Mouse (Mus musculus) right cerebral cortex, postnatal 14 days (tissue): ENCODE measurements around the gene Mylk.
"Not testable (repeated sequence)": the region's sequence is repeated elsewhere in the genome, so short reads cannot be mapped to it uniquely, and the experiment has no call there.

Source experiments
- DNase-seq: peaks from one replicate; pipeline ENCODE4 v3.0.0; 2022

The Mylk gene

GRCm38 (mm10) chr16:34772445-34773032 is 27.5 kb downstream of the Mylk start:
- no peak for DNase-seq

- no peak for DNase-seq
These were observed 37.4 kb downstream of the Mylk start for GRCm38 (mm10) chr16:34782442-34782841.

- no peak for DNase-seq
These were observed 38.5 kb downstream of the Mylk start for GRCm38 (mm10) chr16:34783536-34783935.

- no peak for DNase-seq
These were observed 39.7 kb downstream of the Mylk start for GRCm38 (mm10) chr16:34784675-34785074.

- no peak for DNase-seq
These were observed 47.5 kb downstream of the Mylk start for GRCm38 (mm10) chr16:34792555-34792954.

GRCm38 (mm10) chr16:34793000-34793399 is 48.0 kb downstream of the Mylk start:
- no peak for DNase-seq

GRCm38 (mm10) chr16:34801222-34801621 is 56.2 kb downstream of the Mylk start:
- no peak for DNase-seq

- no peak for DNase-seq
These were observed 59.4 kb downstream of the Mylk start for GRCm38 (mm10) chr16:34804286-34805010.

GRCm38 (mm10) chr16:34806883-34807767 is 62.1 kb downstream of the Mylk start:
- DNase-seq: no peak

- DNase-seq: no peak
These were observed 62.8 kb downstream of the Mylk start for GRCm38 (mm10) chr16:34807768-34808275.

- no peak for DNase-seq
These were observed 67.2 kb downstream of the Mylk start for GRCm38 (mm10) chr16:34812165-34812564.

GRCm38 (mm10) chr16:34813161-34813560 is 68.2 kb downstream of the Mylk start:
- not testable (repeated sequence) for DNase-seq

- DNase-seq: no peak
These were observed 68.6 kb downstream of the Mylk start for GRCm38 (mm10) chr16:34813570-34813969.

GRCm38 (mm10) chr16:34814612-34815011 is 69.6 kb downstream of the Mylk start:
- no peak for DNase-seq

- DNase-seq: no peak
These were observed 71.5 kb downstream of the Mylk start for GRCm38 (mm10) chr16:34816548-34816947.

- no peak for DNase-seq
These were observed 80.2 kb downstream of the Mylk start for GRCm38 (mm10) chr16:34825111-34825744.

GRCm38 (mm10) chr16:34834477-34834876 is 89.5 kb downstream of the Mylk start:
- DNase-seq: no peak

- DNase-seq: no peak
These were observed 94.1 kb downstream of the Mylk start for GRCm38 (mm10) chr16:34839004-34839703.

GRCm38 (mm10) chr16:34839704-34840331 is 94.8 kb downstream of the Mylk start:
- DNase-seq: no peak

- DNase-seq: no peak
These were observed 99.8 kb downstream of the Mylk start for GRCm38 (mm10) chr16:34844783-34845182.

GRCm38 (mm10) chr16:34847638-34848037 is 102.6 kb downstream of the Mylk start:
- DNase-seq: no peak

- no peak for DNase-seq
These were observed 109.1 kb downstream of the Mylk start for GRCm38 (mm10) chr16:34854066-34854465.
